Mouse (Mus musculus) myocyte (in vitro differentiated cells): ENCODE results near the gene Mprip. TPM values are rescaled to one million over a fixed set of nuclear protein-coding genes. Genes with fewer than 3 reads are reported as not detected.

Source experiments
- H3K27me3 ChIP-seq: one replicate; pipeline ENCODE4 v1.6.1; 2011; ENCODE audit not compliant: control insufficient read depth, insufficient read depth, insufficient read length
- H3K36me3 ChIP-seq: one replicate; pipeline ENCODE4 v1.6.1; 2011; ENCODE audit not compliant: control insufficient read depth, insufficient read depth
- H3K4me2 ChIP-seq: one replicate; pipeline ENCODE4 v1.6.1; 2011; ENCODE audit warnings: low read depth, control low read depth
- H3K4me3 ChIP-seq: one replicate; pipeline ENCODE4 v1.5.1; 2011; ENCODE audit warnings: mild to moderate bottlenecking, control low read depth, moderate library complexity
- H3K79me2 ChIP-seq: one replicate; pipeline ENCODE4 v1.6.1; 2011; ENCODE audit not compliant: control insufficient read depth, insufficient read depth
- H3ac ChIP-seq: one replicate; pipeline ENCODE4 v1.6.1; 2011; ENCODE audit not compliant: control insufficient read depth, insufficient read length
- CEBPB ChIP-seq: IDR thresholded peaks from 2 replicates; pipeline ENCODE4 v1.6.1; 2011; ENCODE audit warnings: mild to moderate bottlenecking, moderate library complexity; ENCODE audit not compliant: poor library complexity, insufficient read depth, severe bottlenecking
- E2F4 ChIP-seq: IDR thresholded peaks from one replicate; pipeline ENCODE4 v1.6.1; 2011; ENCODE audit warnings: mild to moderate bottlenecking, control low read depth, moderate library complexity; ENCODE audit not compliant: insufficient read depth
- MAX ChIP-seq: IDR thresholded peaks from one replicate; pipeline ENCODE4 v1.6.1; 2011; ENCODE audit warnings: low read depth, mild to moderate bottlenecking, control low read depth
- MYOD1 ChIP-seq, 3 experiments: IDR thresholded peaks; one replicate each; pipeline ENCODE4 v1.6.1; 2011; ENCODE audit warnings: control low read depth in 2 of 3, low read depth in 2 of 3, mild to moderate bottlenecking in 2 of 3, moderate library complexity in 1 of 3; ENCODE audit not compliant: insufficient read length in 2 of 3, control insufficient read depth in 1 of 3
- MYOG ChIP-seq, 3 experiments: IDR thresholded peaks; one replicate each; pipeline ENCODE4 v1.6.1; 2011; ENCODE audit warnings: control low read depth in 2 of 3, low read depth in 2 of 3, mild to moderate bottlenecking in 2 of 3; ENCODE audit not compliant: insufficient read length in 2 of 3, control insufficient read depth in 1 of 3, insufficient read depth in 1 of 3
- POLR2A ChIP-seq: IDR thresholded peaks from one replicate; pipeline ENCODE4 v1.6.1; 2011; ENCODE audit warnings: low read depth, mild to moderate bottlenecking, control low read depth, moderate library complexity; ENCODE audit not compliant: insufficient read length
- POLR2AphosphoS2 ChIP-seq: IDR thresholded peaks from one replicate; pipeline ENCODE4 v1.6.1; 2011; ENCODE audit warnings: low read depth, control low read depth; ENCODE audit not compliant: insufficient read length
- REST ChIP-seq: IDR thresholded peaks from one replicate; pipeline ENCODE4 v1.6.1; 2011; ENCODE audit warnings: mild to moderate bottlenecking, control low read depth, moderate library complexity; ENCODE audit not compliant: insufficient read depth, insufficient read length
- SRF ChIP-seq: IDR thresholded peaks from one replicate; pipeline ENCODE4 v1.6.1; 2011; ENCODE audit warnings: low read depth; ENCODE audit not compliant: control insufficient read depth, insufficient read length
- TCF12 ChIP-seq: IDR thresholded peaks from one replicate; pipeline ENCODE4 v1.6.1; 2011; ENCODE audit warnings: mild to moderate bottlenecking, control low read depth; ENCODE audit not compliant: poor library complexity, insufficient read depth, severe bottlenecking
- TCF3 ChIP-seq: IDR thresholded peaks from one replicate; pipeline ENCODE4 v1.6.1; 2011; ENCODE audit warnings: low read depth, control low read depth; ENCODE audit not compliant: insufficient read length
- USF1 ChIP-seq: IDR thresholded peaks from one replicate; pipeline ENCODE4 v1.6.1; 2011; ENCODE audit warnings: low read depth, mild to moderate bottlenecking, control low read depth, moderate library complexity
- polyA plus RNA-seq: library from polyadenylated mRNA; unstranded; fragments of >200 nt; fragmentation: generic; extraction: Trizol; gene quantifications from one replicate; pipeline ENCODE4 v1.2.1, GENCODE M21; 2012; ENCODE audit warnings: missing spikeins

Mprip gene
- polyA plus RNA-seq, 1 experiment = 191 TPM

GRCm38 (mm10) chr11:59808170-59808960 is 147.3 kb downstream of the Mprip start:
- H3K27me3 ChIP-seq = no peaks in the 10 kb centered on the region
- H3K4me2 ChIP-seq = peak overlapping the region; percentile 99
- peaks cover 25% of the 10 kb centered on the region for H3K79me2 ChIP-seq
- peak overlapping the region; percentile 76 for H3ac ChIP-seq
- H3K4me3 ChIP-seq = peak overlapping the region; percentile 99
- TF ChIP-seq MYOD1 (IDR thresholded peaks at IDR 0.05; ENCODE audit: control insufficient read depth in 1 of 3, insufficient read length in 2 of 3, low read depth in 2 of 3) = no peak
- TF ChIP-seq POLR2AphosphoS2 = peak; percentile 35
- no peak for TF ChIP-seq SRF
- TF ChIP-seq CEBPB = no peak
- TF ChIP-seq E2F4 = no peak
- peaks cover 5% of the 10 kb centered on the region for H3K36me3 ChIP-seq

GRCm38 (mm10) chr11:59809071-59809669 is 148.1 kb downstream of the Mprip start:
- H3K27me3 ChIP-seq = no peaks in the 10 kb centered on the region
- TF ChIP-seq E2F4 = no peak
- no peak for TF ChIP-seq REST
- TF ChIP-seq TCF12 = no peak
- TF ChIP-seq MYOD1 (IDR thresholded peaks at IDR 0.05; ENCODE audit: control insufficient read depth in 1 of 3, insufficient read length in 2 of 3, low read depth in 2 of 3) = no peak
- TF ChIP-seq POLR2AphosphoS2 = no peak
- TF ChIP-seq USF1 = peak; percentile 88
- no peak for TF ChIP-seq POLR2A
- no peak for TF ChIP-seq CEBPB
- TF ChIP-seq TCF3 = no peak
- peaks cover 25% of the 10 kb centered on the region for H3K79me2 ChIP-seq
- peak overlapping the region; percentile 99 for H3K4me2 ChIP-seq
- H3K36me3 ChIP-seq = no peaks in the 10 kb centered on the region
- H3K4me3 ChIP-seq = peak overlapping the region; percentile 99
- peak overlapping the region; percentile 76 for H3ac ChIP-seq

- Histone ChIP-seq H3K4me2 (peak within 1 kb of the TSS; percentile 99), H3K79me2 (peaks cover 25% of the 10 kb centered on the region), H3K27me3 (no peaks in the 10 kb centered on the region), H3ac (peak within 1 kb of the TSS; percentile 76), H3K36me3 (no peaks in the 10 kb centered on the region), H3K4me3 (peak within 1 kb of the TSS; percentile 99)
- TF ChIP-seq REST (no peak), MYOG (IDR thresholded peaks at IDR 0.05; ENCODE audit: control insufficient read depth in 1 of 3, insufficient read depth in 1 of 3, insufficient read length in 2 of 3, low read depth in 2 of 3) (peak in 2 of 3 experiments; percentile 41 to 62), MAX (no peak), MYOD1 (IDR thresholded peaks at IDR 0.05; ENCODE audit: control insufficient read depth in 1 of 3, insufficient read length in 2 of 3, low read depth in 2 of 3) (peak in 1 of 3 experiments; percentile 50), TCF3 (no peak), E2F4 (no peak), POLR2AphosphoS2 (peak; percentile 98), POLR2A (peak; percentile 99), SRF (no peak), TCF12 (no peak), CEBPB (no peak), USF1 (peak; percentile 41)
Measured at GRCm38 (mm10) chr11:59809670-59810474, 148.8 kb downstream of the Mprip start, which contains the start of gene Flcn. Gene Flcn, minus strand, starts transcription at chr11:59810016.

GRCm38 (mm10) chr11:59810480-59811158 is 149.5 kb downstream of the Mprip start:
- Histone ChIP-seq H3K36me3 (no peaks in the 10 kb centered on the region), H3K4me2 (peak overlapping the region; percentile 99), H3K4me3 (peak overlapping the region; percentile 99), H3K79me2 (peaks cover 25% of the 10 kb centered on the region), H3K27me3 (no peaks in the 10 kb centered on the region), H3ac (peak overlapping the region; percentile 76)
- TF ChIP-seq CEBPB (no peak), TCF3 (no peak)
